Mouse (Mus musculus) ES-E14 (cell line): ENCODE data around the gene Samt2.
"Not testable (repeated sequence)": the region's sequence is repeated elsewhere in the genome, so short reads cannot be mapped to it uniquely, and the experiment has no call there.

Experiments used
- CHD2 ChIP-seq: IDR thresholded peaks from 2 replicates; pipeline ENCODE4 v1.6.1; 2014; ENCODE audit warnings: mild to moderate bottlenecking, low read depth, low read length, inconsistent platforms
- MAFK ChIP-seq: IDR thresholded peaks from 2 replicates; pipeline ENCODE4 v1.6.1; 2014; ENCODE audit warnings: mild to moderate bottlenecking, low read depth, low read length, inconsistent platforms; ENCODE audit not compliant: insufficient read depth
- ZNF384 ChIP-seq: IDR thresholded peaks from 2 replicates; pipeline ENCODE4 v1.6.1; 2012; ENCODE audit warnings: low read depth, low read length, inconsistent platforms

GRCm38 (mm10) chrX:154579260-154579659 is at the start of gene Samt2:
- TF ChIP-seq CHD2, MAFK, ZNF384: not testable (repeated sequence)
